Mouse (Mus musculus) neural tube, embryonic 14.5 days (tissue): Measurements from ENCODE around the gene Fbxl12. TPM values are rescaled to one million over a fixed set of nuclear protein-coding genes. Genes with fewer than 3 reads are reported as not detected.
A peak's percentile ranks its signal among the peaks of the same experiment; 100 is the strongest.
"Not testable (repeated sequence)": the region's sequence is repeated elsewhere in the genome, so short reads cannot be mapped to it uniquely, and the experiment has no call there.

Experiments
- ATAC-seq: fragments of 200-750 bp; cut with Nextera tagmentation; 2 replicates; pipeline ENCODE4 v1.8.0; 2017; ENCODE audit warnings: low read depth, mild to moderate bottlenecking, moderate TSS enrichment, moderate library complexity
- H3K27ac ChIP-seq: fragments of 300-500 bp; sonication (generic); 2 replicates; pipeline ENCODE4 v1.5.1; 2014; ENCODE audit warnings: low read depth, mild to moderate bottlenecking, control low read depth, low read length, moderate library complexity, mixed read lengths
- H3K27me3 ChIP-seq: fragments of 300-500 bp; sonication (generic); 2 replicates; pipeline ENCODE4 v1.6.1; 2014; ENCODE audit warnings: low read length; ENCODE audit not compliant: control insufficient read depth, insufficient read depth
- H3K36me3 ChIP-seq: fragments of 300-500 bp; sonication (generic); 2 replicates; pipeline ENCODE4 v1.6.1; 2014; ENCODE audit warnings: low read length, mixed read lengths; ENCODE audit not compliant: control insufficient read depth, insufficient read depth
- H3K4me1 ChIP-seq: fragments of 300-500 bp; sonication (generic); 2 replicates; pipeline ENCODE4 v1.6.1; 2014; ENCODE audit warnings: low read length; ENCODE audit not compliant: control insufficient read depth, insufficient read depth
- H3K4me2 ChIP-seq: fragments of 300-500 bp; sonication (generic); 2 replicates; pipeline ENCODE4 v1.6.1; 2014; ENCODE audit warnings: mild to moderate bottlenecking, low read depth, low read length, control low read depth
- H3K4me3 ChIP-seq: fragments of 300-500 bp; sonication (generic); 2 replicates; pipeline ENCODE4 v1.5.1; 2014; ENCODE audit warnings: low read depth, low read length, control low read depth, mixed read lengths
- H3K9ac ChIP-seq: fragments of 300-500 bp; sonication (generic); replicated peaks from 2 replicates; pipeline ENCODE4 v1.6.1; 2014; ENCODE audit warnings: low read depth, mild to moderate bottlenecking, control low read depth, low read length, mixed read lengths
- H3K9me3 ChIP-seq: fragments of 300-500 bp; sonication (generic); 2 replicates; pipeline ENCODE4 v1.6.1; 2016; ENCODE audit warnings: low read length; ENCODE audit not compliant: control insufficient read depth
- WGBS: fragments of 180-500 bp; shearing (Covaris S2); extraction: QIAGEN DNeasy Blood & Tissue Kit; methylation state at CpG from one replicate; pipeline ENCODE4 v1.1.7; 2014; 5-methylcytosine and 5-hydroxymethylcytosine counted together
- polyA plus RNA-seq: library from polyadenylated mRNA; unstranded; fragments of >200 nt; fragmentation: Nextera tagmentation; extraction: Ambion mirVana; gene quantifications from 2 replicates; pipeline ENCODE4 v1.2.1, GENCODE M21; 2014

The Fbxl12 gene
- 9.6 and 10.6 TPM in 2 replicates for polyA plus RNA-seq

- H3K4me3 ChIP-seq, result peak within 1 kb of the TSS; percentile 69
- H3K9me3 ChIP-seq, result no peaks in the 10 kb centered on the region
- peak within 1 kb of the TSS; percentile 68 for H3K4me2 ChIP-seq
- ATAC-seq, result peak; percentile 22; the same call in 1 of the 2 replicates
- H3K27me3 ChIP-seq, result no peaks in the 10 kb centered on the region
- under 1% methylated on average over 43 of the region's 43 CpGs for WGBS
- H3K27ac ChIP-seq, result peak within 1 kb of the TSS; percentile 76
- peak within 1 kb of the TSS; percentile 80 for H3K9ac ChIP-seq
- peaks cover 12% of the 10 kb centered on the region; the same call in 1 of the 2 replicates for H3K36me3 ChIP-seq
- H3K4me1 ChIP-seq, result peaks cover 23% of the 10 kb centered on the region
Measured at GRCm38 (mm10) chr9:20644360-20645081, at the start of gene Fbxl12. Gene Fbxl12, minus strand, starts transcription at chr9:20644767.

DNA sequence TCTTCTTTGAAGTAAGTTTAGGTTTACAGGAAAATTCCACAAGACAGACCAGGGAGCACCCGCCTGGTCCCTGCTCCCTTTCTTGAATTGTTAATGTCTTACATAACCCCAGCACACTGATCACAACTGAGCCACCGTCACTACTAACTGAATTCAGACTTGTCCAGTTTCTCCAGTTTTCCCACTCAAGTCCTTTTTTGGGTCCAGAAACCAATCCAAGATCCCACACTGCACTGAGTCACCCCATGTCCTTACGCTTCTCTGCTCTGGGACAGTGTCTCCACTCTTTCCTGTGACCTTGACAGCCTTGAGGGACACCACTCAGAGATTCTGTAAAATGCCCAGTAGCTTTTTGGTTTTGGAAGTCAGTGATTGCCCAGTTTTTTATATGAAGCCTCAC, 48.3 kb upstream of the Fbxl12 start:
- 94% methylated on average over 3 of the region's 3 CpGs for WGBS
- no peaks in the 10 kb centered on the region for H3K27me3 ChIP-seq
- no peak overlapping the region for H3K27ac ChIP-seq
- no peak for ATAC-seq
- no peak overlapping the region for H3K4me2 ChIP-seq
- H3K4me3 ChIP-seq, result no peak overlapping the region
- no peaks in the 10 kb centered on the region for H3K36me3 ChIP-seq
- H3K9ac ChIP-seq, result no peak overlapping the region
- H3K4me1 ChIP-seq, result peaks cover 21% of the 10 kb centered on the region
- H3K9me3 ChIP-seq, result no peaks in the 10 kb centered on the region

GRCm38 (mm10) chr9:20690449-20690848, 45.9 kb upstream of the Fbxl12 start:
- not testable (repeated sequence) for H3K36me3 ChIP-seq, H3K9ac ChIP-seq, H3K4me3 ChIP-seq, H3K27me3 ChIP-seq, ATAC-seq, H3K4me2 ChIP-seq, H3K9me3 ChIP-seq
- Histone ChIP-seq H3K4me1 (peaks cover 19% of the 10 kb centered on the region), H3K27ac (peak overlapping the region; percentile 58; the same call in 1 of the 2 replicates)
- WGBS, result 87% methylated on average over 2 of the region's 2 CpGs

DNA sequence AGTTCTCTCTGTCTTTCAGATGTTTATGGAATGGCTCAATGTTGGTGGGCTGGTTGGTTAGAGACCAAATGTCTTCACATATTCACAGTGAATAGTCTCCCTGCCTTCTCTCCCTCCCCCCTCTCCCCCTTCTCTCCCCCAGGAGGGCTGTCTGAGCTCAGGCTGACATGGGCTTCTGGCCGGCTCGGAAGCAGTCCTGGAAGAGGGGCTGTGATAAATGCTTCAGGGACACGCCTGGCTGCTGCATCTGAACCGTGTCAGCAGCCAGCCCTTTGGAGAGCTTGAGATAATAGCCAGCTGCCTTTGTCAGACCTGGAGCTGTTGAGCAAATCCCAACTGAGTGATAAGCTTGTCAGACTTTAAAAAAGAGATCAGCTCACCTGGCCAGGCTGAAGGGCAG, 45.3 kb upstream of the Fbxl12 start:
- Histone ChIP-seq H3K36me3 (no peaks in the 10 kb centered on the region), H3K9me3 (no peaks in the 10 kb centered on the region), H3K27ac (peak overlapping the region; percentile 58), H3K4me3 (no peak overlapping the region), H3K4me1 (peaks cover 14% of the 10 kb centered on the region), H3K9ac (0 out of 2 replicates have a peak overlapping the region, but pooled peaks have one; percentile 4), H3K27me3 (no peaks in the 10 kb centered on the region), H3K4me2 (no peak overlapping the region)
- 0% methylated on average over 4 of the region's 4 CpGs for WGBS
- peak; percentile 70 for ATAC-seq

GRCm38 (mm10) chr9:20689403-20689802, 44.8 kb upstream of the Fbxl12 start:
- Histone ChIP-seq H3K36me3 (no peaks in the 10 kb centered on the region), H3K4me1 (peaks cover 9% of the 10 kb centered on the region), H3K4me2 (no peak overlapping the region), H3K4me3 (no peak overlapping the region), H3K9me3 (no peaks in the 10 kb centered on the region), H3K9ac (no peak overlapping the region), H3K27ac (peak overlapping the region; percentile 58; the same call in 1 of the 2 replicates), H3K27me3 (no peaks in the 10 kb centered on the region)
- 89% methylated on average over 1 of the region's 1 CpGs for WGBS
- ATAC-seq, result peak; percentile 25; the same call in 1 of the 2 replicates

- Histone ChIP-seq H3K27me3 (no peaks in the 10 kb centered on the region), H3K4me1 (peaks cover 7% of the 10 kb centered on the region), H3K4me2 (no peak overlapping the region), H3K9me3 (no peaks in the 10 kb centered on the region), H3K4me3 (no peak overlapping the region), H3K27ac (no peak overlapping the region), H3K9ac (no peak overlapping the region), H3K36me3 (no peaks in the 10 kb centered on the region)
- no peak for ATAC-seq
- WGBS, result 63% methylated on average over 17 of the region's 17 CpGs
Measured at GRCm38 (mm10) chr9:20685081-20685861, 40.7 kb upstream of the Fbxl12 start.

DNA sequence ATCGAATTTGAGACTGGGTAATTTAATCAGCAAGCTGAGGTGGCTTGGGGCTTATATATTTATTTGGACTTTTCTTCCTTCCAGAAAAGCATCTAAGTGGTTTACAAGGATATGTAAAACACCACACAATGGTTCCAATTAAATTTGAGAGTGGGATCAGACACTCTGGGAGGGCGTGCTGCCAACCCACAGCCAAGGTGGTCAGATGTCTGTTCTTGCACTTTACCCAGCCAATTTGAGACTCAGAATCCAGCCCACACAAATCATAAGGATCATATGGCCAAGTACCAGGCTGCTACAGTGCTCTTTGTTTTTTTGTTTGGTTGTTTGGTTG, 37.8 kb upstream of the Fbxl12 start:
- Histone ChIP-seq H3K9ac (no peak overlapping the region), H3K4me1 (no peaks in the 10 kb centered on the region; the same call in 1 of the 2 replicates), H3K4me3 (no peak overlapping the region), H3K9me3 (no peaks in the 10 kb centered on the region), H3K27me3 (no peaks in the 10 kb centered on the region), H3K4me2 (no peak overlapping the region), H3K36me3 (no peaks in the 10 kb centered on the region), H3K27ac (peak overlapping the region; percentile 44; the same call in 1 of the 2 replicates)
- ATAC-seq, result no peak
- WGBS, result 55% methylated on average over 2 of the region's 2 CpGs

GRCm38 (mm10) chr9:20681546-20682388, 37.2 kb upstream of the Fbxl12 start:
- Histone ChIP-seq H3K27me3 (no peaks in the 10 kb centered on the region), H3K9ac (no peak overlapping the region), H3K36me3 (no peaks in the 10 kb centered on the region), H3K9me3 (no peaks in the 10 kb centered on the region), H3K4me3 (no peak overlapping the region), H3K27ac (peak overlapping the region; percentile 44; the same call in 1 of the 2 replicates), H3K4me2 (no peak overlapping the region), H3K4me1 (no peaks in the 10 kb centered on the region; the same call in 1 of the 2 replicates)
- peak; percentile 52; the same call in 1 of the 2 replicates for ATAC-seq
- 53% methylated on average over 6 of the region's 7 CpGs for WGBS
